Mouse (Mus musculus): Measurements from ENCODE around the gene Josd1. TPM values are rescaled to one million over a fixed set of nuclear protein-coding genes. Genes with fewer than 3 reads are reported as not detected.

The Josd1 gene
- 24.4 and 34.9 TPM in 2 replicates for polyA plus RNA-seq (2012; rRNA removed; ENCODE audit: low replicate concordance)

GRCm38 (mm10) chr15:79687646-79688267, at the start of gene Josd1:
Gene Josd1 (minus strand): TSS chr15:79687919.

GRCm38 (mm10) chr15:79690426-79691022, 2.8 kb upstream of the Josd1 start, which contains the start of gene Gtpbp1:
Gene Gtpbp1 (plus strand): TSS chr15:79690845.

GRCm38 (mm10) chr15:79670249-79670971, 17.3 kb downstream of the Josd1 start, which contains the start of gene Tomm22:
Gene Tomm22 (plus strand): TSS chr15:79670861.

DNA sequence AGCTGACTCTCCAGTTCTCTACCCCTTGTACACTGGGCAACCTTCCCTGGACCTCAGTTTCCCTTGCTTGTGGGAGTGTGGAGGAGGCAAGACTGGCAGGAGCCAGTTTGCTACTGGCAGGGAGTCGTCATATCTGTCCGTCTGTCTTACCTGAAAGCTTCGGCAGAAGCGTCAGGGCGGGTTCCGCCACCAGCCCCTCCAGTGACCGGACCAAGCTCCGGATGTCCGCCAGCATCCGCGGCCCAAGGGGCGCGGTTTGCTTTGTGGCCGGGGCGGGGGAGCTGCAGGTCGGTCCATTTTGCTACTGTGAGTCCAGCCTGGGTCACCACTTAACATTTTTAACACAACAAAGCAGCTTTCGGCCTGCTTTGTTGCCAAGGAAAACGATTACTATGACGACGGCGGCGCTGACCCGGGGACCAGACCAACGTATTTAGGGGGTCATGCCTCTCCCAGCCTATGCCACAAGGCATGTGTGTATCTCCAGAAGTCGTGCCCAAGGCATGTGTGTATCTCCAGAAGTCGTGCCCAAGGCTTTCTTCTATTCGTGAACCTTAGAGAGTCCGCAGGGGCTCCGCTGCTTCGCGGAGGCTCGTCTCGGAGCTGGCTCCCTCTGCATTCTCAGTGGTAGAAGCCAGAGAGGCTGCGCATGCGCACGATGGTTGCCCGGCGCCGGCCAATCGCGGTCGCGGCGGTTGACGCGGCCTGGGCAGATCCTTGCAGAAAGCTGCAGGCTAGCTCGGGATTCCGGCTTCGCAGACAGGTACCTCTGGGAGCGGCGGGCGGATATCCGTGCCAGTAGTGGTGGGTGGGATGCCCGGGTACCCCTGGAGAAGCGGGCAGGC, 29.0 kb downstream of the Josd1 start, which contains the start of the genes Fam227a and Cby1:
Gene Fam227a (minus strand): TSS at position 426 of the 845 bp plus-strand sequence.
Gene Cby1 (plus strand): TSS at position 669 of the 845 bp plus-strand sequence.

Other genes with a start within 250 kb of the Josd1 start
- 93.9 and 123 TPM in 2 replicates for gene Csnk1e, start 232.4 kb downstream of the Josd1 start, polyA plus RNA-seq (2012; rRNA removed; ENCODE audit: low replicate concordance)
- gene Kcnj4, start 182.7 kb downstream of the Josd1 start, polyA plus RNA-seq (2012; rRNA removed; ENCODE audit: low replicate concordance), result 0.28 TPM in 1 of 2 replicates, not detected in the other
- 24.8 and 101 TPM in 2 replicates for gene Kdelr3, start 171.5 kb downstream of the Josd1 start, polyA plus RNA-seq (2012; rRNA removed; ENCODE audit: low replicate concordance)
- 267 and 361 TPM in 2 replicates for gene Ddx17, start 141.2 kb downstream of the Josd1 start, polyA plus RNA-seq (2012; rRNA removed; ENCODE audit: low replicate concordance)
- 0.11 and 0.93 TPM in 2 replicates for gene Dmc1, start 82.8 kb downstream of the Josd1 start, polyA plus RNA-seq (2012; rRNA removed; ENCODE audit: low replicate concordance)
- gene Fam227a, start 29.0 kb downstream of the Josd1 start, polyA plus RNA-seq (2012; rRNA removed; ENCODE audit: low replicate concordance), result 1.5 and 2.9 TPM in 2 replicates
- gene Cby1, start 28.7 kb downstream of the Josd1 start, polyA plus RNA-seq (2012; rRNA removed; ENCODE audit: low replicate concordance), result 10.0 and 15.2 TPM in 2 replicates
- gene Tomm22, start 17.1 kb downstream of the Josd1 start, polyA plus RNA-seq (2012; rRNA removed; ENCODE audit: low replicate concordance), result 44.8 and 56.3 TPM in 2 replicates
- gene Gtpbp1, start 2.9 kb upstream of the Josd1 start, polyA plus RNA-seq (2012; rRNA removed; ENCODE audit: low replicate concordance), result 27.3 and 47.4 TPM in 2 replicates
- 90.4 and 103 TPM in 2 replicates for gene Sun2, start 54.6 kb upstream of the Josd1 start, polyA plus RNA-seq (2012; rRNA removed; ENCODE audit: low replicate concordance)
- gene Dnal4, start 89.9 kb upstream of the Josd1 start, polyA plus RNA-seq (2012; rRNA removed; ENCODE audit: low replicate concordance), result 32.6 and 59.1 TPM in 2 replicates
- gene Nptxr, start 116.8 kb upstream of the Josd1 start, polyA plus RNA-seq (2012; rRNA removed; ENCODE audit: low replicate concordance), result 1.6 and 6.3 TPM in 2 replicates
- 0.39 TPM in 1 of 2 replicates, not detected in the other for gene Npcd, start 146.3 kb upstream of the Josd1 start, polyA plus RNA-seq (2012; rRNA removed; ENCODE audit: low replicate concordance)
- gene Cbx6, start 146.8 kb upstream of the Josd1 start, polyA plus RNA-seq (2012; rRNA removed; ENCODE audit: low replicate concordance), result 36.5 and 153 TPM in 2 replicates
- 41.3 and 41.4 TPM in 2 replicates for gene Apobec3, start 203.7 kb upstream of the Josd1 start, polyA plus RNA-seq (2012; rRNA removed; ENCODE audit: low replicate concordance)

All from subcutaneous adipose tissue, adult 2 months (tissue).